8 mouse cellular contexts compared by ENCODE assay signal in genomic region chr3:34080900-34081662, GRCm38 (mm10). TPM values are rescaled to one million over a fixed set of nuclear protein-coding genes. Genes with fewer than 3 reads are reported as not detected.
DNase-seq lines count a peak whose midpoint lies in the region; ATAC-seq lines count a peak whose summit lies in the region.

Gene Dnajc19 (minus strand): TSS chr3:34081321.

- H3K36me3 ChIP-seq in hindbrain, embryonic 11.5 days (ENCODE audit: control insufficient read depth, insufficient read depth, low read length), result no peaks in the 10 kb centered on the region

- peak within 1 kb of the TSS; percentile 83 for H3K9ac ChIP-seq in hindbrain, embryonic 11.5 days (ENCODE audit: low read depth, low read length)

- no peaks in the 10 kb centered on the region for H3K27me3 ChIP-seq in hindbrain, embryonic 11.5 days (ENCODE audit: control insufficient read depth, insufficient read depth, low read length)

- no peaks in the 10 kb centered on the region for H3K4me1 ChIP-seq in hindbrain, embryonic 11.5 days (replicated peaks; ENCODE audit: control insufficient read depth, insufficient read depth, low read length)

- peak within 1 kb of the TSS; percentile 58 for H3K27ac ChIP-seq in hindbrain, embryonic 11.5 days (ENCODE audit: low read depth, low read length)

- peak; percentile 90 for DNase-seq in Muller cell, postnatal 12 days (ENCODE audit: inconsistent ontology term)
- DNase-seq in cerebellum, adult 9-11 months, result peak; percentile 95
- DNase-seq in frontal cortex, adult 2 months (ENCODE audit: extremely low spot score in 1 of 2, low spot score in 1 of 2), result peak; percentile 86 to 97
- peak; percentile 96 for DNase-seq in hindbrain, embryonic 11.5 days (ENCODE audit: low spot score)
- peak; percentile 94 to 95 for DNase-seq in layer of hippocampus, postnatal 10 days (ENCODE audit: low spot score in 2 of 2)
- DNase-seq in lung, postnatal 10 days, result peak; percentile 95
- DNase-seq in ovary, postnatal 36 days (ENCODE audit: low spot score), result peak; percentile 92
- DNase-seq in thymus, postnatal 25 days, result peak; percentile 92

- H3K4me2 ChIP-seq in hindbrain, embryonic 11.5 days (replicated peaks; ENCODE audit: low read depth, low read length), result peak within 1 kb of the TSS; percentile 48

- H3K4me3 ChIP-seq in hindbrain, embryonic 11.5 days (ENCODE audit: low read depth, low read length), result peak within 1 kb of the TSS; percentile 78

- no peaks in the 10 kb centered on the region for H3K9me3 ChIP-seq in hindbrain, embryonic 11.5 days (ENCODE audit: control insufficient read depth, low read length)

- ATAC-seq in hindbrain, embryonic 11.5 days (ENCODE audit: low FRiP score), result peak; percentile 95

- WGBS in hindbrain, embryonic 11.5 days, result 1% methylated on average over 50 of the region's 50 CpGs

RNA-seq across cellular contexts. Expression of gene Dnajc19, which starts in this region (rescaled TPM):
- polyA plus RNA-seq in frontal cortex, adult 2 months (2012; rRNA removed), result 71.1 and 74.5 TPM in 2 replicates
- 144 and 159 TPM in 2 replicates for polyA plus RNA-seq in hindbrain, embryonic 11.5 days (2014; fragmentation: Nextera tagmentation; extraction: Ambion mirVana)
- total RNA-seq in layer of hippocampus, postnatal 10 days (2021), result 10 to 100 TPM; 66.0 to 67.3 TPM

Comparison
In these comparisons a context has a peak if more than half of its experiments do, and no peak if none do; other contexts are left out.
1. Peak in every context shown above with its lines: DNase-seq, ATAC-seq, H3K4me3 ChIP-seq and H3K27ac ChIP-seq.